Comparison of ENCODE assay signal across 8 mouse cellular contexts in genomic region chr3:93443501-93444101, GRCm38 (mm10). TPM values are rescaled to one million over a fixed set of nuclear protein-coding genes. Genes with fewer than 3 reads are reported as not detected.
DNase-seq lines count a peak whose midpoint lies in the region; ATAC-seq and TF ChIP-seq lines count a peak whose summit lies in the region.
"Had no signal": no experiment of that assay in that cellular context is flagged by ENCODE, and none has a peak within 500 bp of the region (broad histone marks: within the 10 kb centered on the region; RNA-seq: fewer than 3 reads in every experiment).

No protein-coding gene starts in this region.

- no peaks in the 10 kb centered on the region for H3K36me3 ChIP-seq in ES-Bruce4 (ENCODE audit: control insufficient read depth, insufficient read depth, low read length, poor library complexity, severe bottlenecking)
- no peaks in the 10 kb centered on the region for H3K36me3 ChIP-seq in forebrain, postnatal 0 days (ENCODE audit: insufficient read depth)
- no peaks in the 10 kb centered on the region for H3K36me3 ChIP-seq in intestine, embryonic 14.5 days (ENCODE audit: control insufficient read depth, insufficient read depth, low read length)
- H3K36me3 ChIP-seq in limb, embryonic 14.5 days (ENCODE audit: control insufficient read depth, insufficient read depth, low read length), result no peaks in the 10 kb centered on the region
- H3K36me3 ChIP-seq in midbrain, embryonic 13.5 days, result no peaks in the 10 kb centered on the region
- H3K36me3 ChIP-seq in splenic B cell, adult 2 months (ENCODE audit: control insufficient read depth, insufficient read depth, low read length, poor library complexity, severe bottlenecking), result no peaks in the 10 kb centered on the region

- no peak for ATAC-seq in forebrain, postnatal 0 days
- no peak for ATAC-seq in intestine, embryonic 14.5 days (replicated peaks; ENCODE audit: low FRiP score, low TSS enrichment, low read depth)
- ATAC-seq in limb, embryonic 14.5 days (ENCODE audit: low FRiP score, low read depth), result no peak
- no peak for ATAC-seq in midbrain, embryonic 13.5 days

- peaks cover 7% of the 10 kb centered on the region; the same call in 1 of the 2 replicates for H3K27me3 ChIP-seq in ES-Bruce4 (ENCODE audit: control insufficient read depth, insufficient read depth, low read length, poor library complexity, severe bottlenecking)
- H3K27me3 ChIP-seq in forebrain, postnatal 0 days (ENCODE audit: insufficient read depth, low read length), result peaks cover 26% of the 10 kb centered on the region
- peaks cover 44% of the 10 kb centered on the region for H3K27me3 ChIP-seq in intestine, embryonic 14.5 days (replicated peaks; ENCODE audit: control insufficient read depth, insufficient read depth, low read length)
- H3K27me3 ChIP-seq in limb, embryonic 14.5 days (ENCODE audit: control insufficient read depth, insufficient read depth, low read length), result peaks cover 48% of the 10 kb centered on the region
- peaks cover 50% of the 10 kb centered on the region for H3K27me3 ChIP-seq in midbrain, embryonic 13.5 days
- H3K27me3 ChIP-seq in splenic B cell, adult 2 months (ENCODE audit: control insufficient read depth, insufficient read depth, low read length, poor library complexity, severe bottlenecking), result no peaks in the 10 kb centered on the region

- no peak overlapping the region for H3K27ac ChIP-seq in ES-Bruce4 (ENCODE audit: insufficient read depth, low read length)
- H3K27ac ChIP-seq in forebrain, postnatal 0 days (ENCODE audit: low read depth, low read length), result no peak overlapping the region
- H3K27ac ChIP-seq in intestine, embryonic 14.5 days (ENCODE audit: low read depth), result no peak overlapping the region
- H3K27ac ChIP-seq in limb, embryonic 14.5 days (replicated peaks; ENCODE audit: low read depth, low read length), result no peak overlapping the region
- H3K27ac ChIP-seq in midbrain, embryonic 13.5 days, result no peak overlapping the region

- no peaks in the 10 kb centered on the region for H3K4me1 ChIP-seq in ES-Bruce4 (ENCODE audit: control insufficient read depth, insufficient read depth, low read length)
- H3K4me1 ChIP-seq in forebrain, postnatal 0 days (ENCODE audit: insufficient read depth), result no peaks in the 10 kb centered on the region
- H3K4me1 ChIP-seq in intestine, embryonic 14.5 days (replicated peaks; ENCODE audit: control insufficient read depth, insufficient read depth, low read length), result peaks cover 12% of the 10 kb centered on the region; the same call in 1 of the 2 replicates
- 0 out of 2 replicates have a peak, but pooled peaks cover 4% of the 10 kb centered on the region for H3K4me1 ChIP-seq in limb, embryonic 14.5 days (ENCODE audit: control insufficient read depth, insufficient read depth, low read length)
- peaks cover 36% of the 10 kb centered on the region for H3K4me1 ChIP-seq in midbrain, embryonic 13.5 days (replicated peaks)

- peak; percentile 9 for DNase-seq in adrenal gland, postnatal 10 days
- DNase-seq in forebrain, postnatal 0 days, result peak; percentile 41
- peak; percentile 82 for DNase-seq in intestine, embryonic 14.5 days (ENCODE audit: low spot score)
- DNase-seq in limb, embryonic 14.5 days (ENCODE audit: low spot score), result peak; percentile 31
- peak; percentile 29 for DNase-seq in splenic B cell, adult 2 months (ENCODE audit: low read depth, low spot score)

- peak overlapping the region; percentile 93 for H3K4me2 ChIP-seq in forebrain, postnatal 0 days (ENCODE audit: low read depth)
- H3K4me2 ChIP-seq in intestine, embryonic 14.5 days (ENCODE audit: low read length), result peak overlapping the region; percentile 94
- peak overlapping the region; percentile 92 for H3K4me2 ChIP-seq in limb, embryonic 14.5 days (replicated peaks; ENCODE audit: low read depth, low read length, severe bottlenecking)
- H3K4me2 ChIP-seq in midbrain, embryonic 13.5 days (replicated peaks), result peak overlapping the region; percentile 96

- H3K4me3 ChIP-seq in ES-Bruce4 (ENCODE audit: low read depth, low read length), result peak overlapping the region; percentile 73
- peak overlapping the region; percentile 58 for H3K4me3 ChIP-seq in forebrain, postnatal 0 days (ENCODE audit: low read depth, low read length)
- peak overlapping the region; percentile 44 for H3K4me3 ChIP-seq in intestine, embryonic 14.5 days (ENCODE audit: low read depth, low read length)
- H3K4me3 ChIP-seq in limb, embryonic 14.5 days (replicated peaks; ENCODE audit: low read length), result peak overlapping the region; percentile 57
- peak overlapping the region; percentile 65 for H3K4me3 ChIP-seq in midbrain, embryonic 13.5 days (replicated peaks)

- H3K9ac ChIP-seq in ES-Bruce4 (ENCODE audit: low read depth, poor library complexity, severe bottlenecking), result peak overlapping the region; percentile 23
- H3K9ac ChIP-seq in forebrain, postnatal 0 days, result peak overlapping the region; percentile 28; the same call in 1 of the 2 replicates
- H3K9ac ChIP-seq in intestine, embryonic 14.5 days (ENCODE audit: low read length), result peak overlapping the region; percentile 20; the same call in 1 of the 2 replicates
- peak overlapping the region; percentile 50 for H3K9ac ChIP-seq in limb, embryonic 14.5 days (ENCODE audit: low read depth, low read length, severe bottlenecking)
- H3K9ac ChIP-seq in midbrain, embryonic 13.5 days (replicated peaks), result peak overlapping the region; percentile 53

- no peak for TF ChIP-seq CTCF in ES-Bruce4 (IDR thresholded peaks at IDR 0.05; ENCODE audit: low read depth, low read length)
- no peak for TF ChIP-seq CTCF in forebrain, postnatal 0 days (IDR thresholded peaks at IDR 0.05; ENCODE audit: low read depth)

- no peaks in the 10 kb centered on the region for H3K9me3 ChIP-seq in ES-Bruce4 (replicated peaks; ENCODE audit: control insufficient read depth, insufficient read depth, low read length, poor library complexity, severe bottlenecking)
- no peaks in the 10 kb centered on the region for H3K9me3 ChIP-seq in forebrain, postnatal 0 days (ENCODE audit: low read length)
- H3K9me3 ChIP-seq in intestine, embryonic 14.5 days (ENCODE audit: control insufficient read depth, low read length), result no peaks in the 10 kb centered on the region
- no peaks in the 10 kb centered on the region for H3K9me3 ChIP-seq in limb, embryonic 14.5 days (ENCODE audit: control insufficient read depth, low read length)
- no peaks in the 10 kb centered on the region for H3K9me3 ChIP-seq in midbrain, embryonic 13.5 days

- TF ChIP-seq EP300 in ES-Bruce4 (IDR thresholded peaks at IDR 0.05; ENCODE audit: insufficient read depth, low read depth, low read length), result no peak

- no peak for TF ChIP-seq POLR2A in ES-Bruce4 (IDR thresholded peaks at IDR 0.05; ENCODE audit: insufficient read depth, low read length)
- no peak for TF ChIP-seq POLR2A in limb, embryonic 14.5 days (IDR thresholded peaks at IDR 0.05; ENCODE audit: borderline replicate concordance, extremely low read depth, insufficient read depth, insufficient read length)

- WGBS in forebrain, postnatal 0 days, result 1% methylated on average over 38 of the region's 38 CpGs
- WGBS in intestine, embryonic 14.5 days, result under 1% methylated on average over 38 of the region's 38 CpGs
- WGBS in limb, embryonic 14.5 days, result under 1% methylated on average over 38 of the region's 38 CpGs
- WGBS in midbrain, embryonic 13.5 days, result 1% methylated on average over 38 of the region's 38 CpGs

RNA-seq across cellular contexts. Expression of gene Tchh, which starts 1.5 kb away (rescaled TPM):
- polyA plus RNA-seq in ES-Bruce4 (2011; ENCODE audit: insufficient read depth, insufficient read length, low read depth, missing spikeins), result 1.3 and 1.6 TPM in 2 replicates
- total RNA-seq in adrenal gland, postnatal 10 days (2021), result under 1 TPM; 0.24 TPM
- 0.38 and 0.57 TPM in 2 replicates for total RNA-seq in forebrain, postnatal 0 days (2014; rRNA removed)
- polyA plus RNA-seq in forebrain, postnatal 0 days (2015; fragmentation: Nextera tagmentation; extraction: Ambion mirVana), result 0.97 and 1.3 TPM in 2 replicates
- polyA plus RNA-seq in intestine, embryonic 14.5 days (2014; fragmentation: Nextera tagmentation; extraction: Ambion mirVana), result 0.97 and 1.4 TPM in 2 replicates
- 0.54 and 1.3 TPM in 2 replicates for polyA plus RNA-seq in limb, embryonic 14.5 days (2012; rRNA removed)
- polyA plus RNA-seq in limb, embryonic 14.5 days (2014; fragmentation: Nextera tagmentation; extraction: Ambion mirVana), result 2.5 and 2.6 TPM in 2 replicates
- 0.74 and 0.75 TPM in 2 replicates for polyA plus RNA-seq in midbrain, embryonic 13.5 days (2015; fragmentation: Nextera tagmentation; extraction: Ambion mirVana)

RNA-seq across cellular contexts. Expression of gene Tchhl1, which starts 25.0 kb away (rescaled TPM):
- polyA plus RNA-seq in ES-Bruce4 (2011; ENCODE audit: insufficient read depth, insufficient read length, low read depth, missing spikeins), result not detected in 2 replicates
- not detected for total RNA-seq in adrenal gland, postnatal 10 days (2021)
- not detected in 2 replicates for total RNA-seq in forebrain, postnatal 0 days (2014; rRNA removed)
- not detected in 2 replicates for polyA plus RNA-seq in forebrain, postnatal 0 days (2015; fragmentation: Nextera tagmentation; extraction: Ambion mirVana)
- polyA plus RNA-seq in intestine, embryonic 14.5 days (2014; fragmentation: Nextera tagmentation; extraction: Ambion mirVana), result not detected in 2 replicates
- polyA plus RNA-seq in limb, embryonic 14.5 days (2012; rRNA removed), result not detected in 2 replicates
- polyA plus RNA-seq in limb, embryonic 14.5 days (2014; fragmentation: Nextera tagmentation; extraction: Ambion mirVana), result not detected in 2 replicates
- 0.09 TPM in 1 of 2 replicates, not detected in the other for polyA plus RNA-seq in midbrain, embryonic 13.5 days (2015; fragmentation: Nextera tagmentation; extraction: Ambion mirVana)
- polyA plus RNA-seq: frontal cortex, adult 2 months had no signal

RNA-seq across cellular contexts. Expression of gene Rptn, which starts 50.1 kb away (rescaled TPM):
- not detected in 2 replicates for polyA plus RNA-seq in ES-Bruce4 (2011; ENCODE audit: insufficient read depth, insufficient read length, low read depth, missing spikeins)
- not detected for total RNA-seq in adrenal gland, postnatal 10 days (2021)
- total RNA-seq in forebrain, postnatal 0 days (2014; rRNA removed), result not detected in 2 replicates
- polyA plus RNA-seq in forebrain, postnatal 0 days (2015; fragmentation: Nextera tagmentation; extraction: Ambion mirVana), result not detected in 2 replicates
- polyA plus RNA-seq in intestine, embryonic 14.5 days (2014; fragmentation: Nextera tagmentation; extraction: Ambion mirVana), result not detected in 2 replicates
- polyA plus RNA-seq in limb, embryonic 14.5 days (2012; rRNA removed), result not detected in 2 replicates
- not detected in 2 replicates for polyA plus RNA-seq in limb, embryonic 14.5 days (2014; fragmentation: Nextera tagmentation; extraction: Ambion mirVana)
- not detected in 2 replicates for polyA plus RNA-seq in midbrain, embryonic 13.5 days (2015; fragmentation: Nextera tagmentation; extraction: Ambion mirVana)
- polyA plus RNA-seq: frontal cortex, adult 2 months had no signal

Comparison
In these comparisons a context has a peak if more than half of its experiments do, and no peak if none do; other contexts are left out.
1. DNase-seq: peak in every context shown above with its lines; median percentile 82 in intestine, embryonic 14.5 days; 41 in forebrain, postnatal 0 days; 31 in limb, embryonic 14.5 days; 29 in splenic B cell, adult 2 months; 9 in adrenal gland, postnatal 10 days.